Mouse (Mus musculus): ENCODE results near the gene Tbc1d10b.

- no peak for TF ChIP-seq POLR2A (IDR thresholded peaks at IDR 0.05; ENCODE audit: low read depth, low read length)
- no peak for TF ChIP-seq CTCF (IDR thresholded peaks at IDR 0.05; ENCODE audit: extremely low read depth, insufficient read length, insufficient replicate concordance, low read depth, low read length)
These were observed 19.7 kb downstream of the Tbc1d10b start for GRCm38 (mm10) chr7:127188305-127189276.

Measured in small intestine, adult 2 months (tissue).